Mouse (Mus musculus) myocyte (in vitro differentiated cells): ENCODE measurements around the gene Slc35a2. TPM values are rescaled to one million over a fixed set of nuclear protein-coding genes. Genes with fewer than 3 reads are reported as not detected.

Experiments used
- H3K27me3 ChIP-seq: one replicate; pipeline ENCODE4 v1.6.1; 2011; ENCODE audit not compliant: control insufficient read depth, insufficient read depth, insufficient read length
- H3K36me3 ChIP-seq: one replicate; pipeline ENCODE4 v1.6.1; 2011; ENCODE audit not compliant: control insufficient read depth, insufficient read depth
- H3K4me2 ChIP-seq: one replicate; pipeline ENCODE4 v1.6.1; 2011; ENCODE audit warnings: low read depth, control low read depth
- H3K4me3 ChIP-seq: one replicate; pipeline ENCODE4 v1.5.1; 2011; ENCODE audit warnings: mild to moderate bottlenecking, control low read depth, moderate library complexity
- H3K79me2 ChIP-seq: one replicate; pipeline ENCODE4 v1.6.1; 2011; ENCODE audit not compliant: control insufficient read depth, insufficient read depth
- H3ac ChIP-seq: one replicate; pipeline ENCODE4 v1.6.1; 2011; ENCODE audit not compliant: control insufficient read depth, insufficient read length
- E2F4 ChIP-seq: IDR thresholded peaks from one replicate; pipeline ENCODE4 v1.6.1; 2011; ENCODE audit warnings: mild to moderate bottlenecking, control low read depth, moderate library complexity; ENCODE audit not compliant: insufficient read depth
- MAX ChIP-seq: IDR thresholded peaks from one replicate; pipeline ENCODE4 v1.6.1; 2011; ENCODE audit warnings: low read depth, mild to moderate bottlenecking, control low read depth
- MYOD1 ChIP-seq, 3 experiments: IDR thresholded peaks; one replicate each; pipeline ENCODE4 v1.6.1; 2011; ENCODE audit warnings: control low read depth in 2 of 3, low read depth in 2 of 3, mild to moderate bottlenecking in 2 of 3, moderate library complexity in 1 of 3; ENCODE audit not compliant: insufficient read length in 2 of 3, control insufficient read depth in 1 of 3
- MYOG ChIP-seq, 3 experiments: IDR thresholded peaks; one replicate each; pipeline ENCODE4 v1.6.1; 2011; ENCODE audit warnings: control low read depth in 2 of 3, low read depth in 2 of 3, mild to moderate bottlenecking in 2 of 3; ENCODE audit not compliant: insufficient read length in 2 of 3, control insufficient read depth in 1 of 3, insufficient read depth in 1 of 3
- POLR2A ChIP-seq: IDR thresholded peaks from one replicate; pipeline ENCODE4 v1.6.1; 2011; ENCODE audit warnings: low read depth, mild to moderate bottlenecking, control low read depth, moderate library complexity; ENCODE audit not compliant: insufficient read length
- POLR2AphosphoS2 ChIP-seq: IDR thresholded peaks from one replicate; pipeline ENCODE4 v1.6.1; 2011; ENCODE audit warnings: low read depth, control low read depth; ENCODE audit not compliant: insufficient read length
- REST ChIP-seq: IDR thresholded peaks from one replicate; pipeline ENCODE4 v1.6.1; 2011; ENCODE audit warnings: mild to moderate bottlenecking, control low read depth, moderate library complexity; ENCODE audit not compliant: insufficient read depth, insufficient read length
- SRF ChIP-seq: IDR thresholded peaks from one replicate; pipeline ENCODE4 v1.6.1; 2011; ENCODE audit warnings: low read depth; ENCODE audit not compliant: control insufficient read depth, insufficient read length
- TCF12 ChIP-seq: IDR thresholded peaks from one replicate; pipeline ENCODE4 v1.6.1; 2011; ENCODE audit warnings: mild to moderate bottlenecking, control low read depth; ENCODE audit not compliant: poor library complexity, insufficient read depth, severe bottlenecking
- TCF3 ChIP-seq: IDR thresholded peaks from one replicate; pipeline ENCODE4 v1.6.1; 2011; ENCODE audit warnings: low read depth, control low read depth; ENCODE audit not compliant: insufficient read length
- USF1 ChIP-seq: IDR thresholded peaks from one replicate; pipeline ENCODE4 v1.6.1; 2011; ENCODE audit warnings: low read depth, mild to moderate bottlenecking, control low read depth, moderate library complexity
- polyA plus RNA-seq: library from polyadenylated mRNA; unstranded; fragments of >200 nt; fragmentation: generic; extraction: Trizol; gene quantifications from one replicate; pipeline ENCODE4 v1.2.1, GENCODE M21; 2012; ENCODE audit warnings: missing spikeins

Slc35a2 gene
- polyA plus RNA-seq, 1 experiment: 32.9 TPM

- H3K36me3 ChIP-seq: no peaks in the 10 kb centered on the region
- no peak within 1 kb of the TSS for H3K4me3 ChIP-seq
- no peaks in the 10 kb centered on the region for H3K79me2 ChIP-seq
- H3K27me3 ChIP-seq: peaks cover 22% of the 10 kb centered on the region
- TF ChIP-seq TCF3 (no peak), E2F4 (no peak), POLR2AphosphoS2 (no peak), SRF (no peak), MYOG (IDR thresholded peaks at IDR 0.05; ENCODE audit: control insufficient read depth in 1 of 3, insufficient read depth in 1 of 3, insufficient read length in 2 of 3, low read depth in 2 of 3) (no peak), MAX (no peak), REST (no peak), TCF12 (no peak)
- H3ac ChIP-seq: no peak within 1 kb of the TSS
- H3K4me2 ChIP-seq: no peak within 1 kb of the TSS
Observed at GRCm38 (mm10) chrX:7919601-7920383, 36.0 kb downstream of the Slc35a2 start, which contains the start of gene Pcsk1n. TSS of gene Pcsk1n (plus strand) at chrX:7919822.

GRCm38 (mm10) chrX:7922032-7922431, 38.2 kb downstream of the Slc35a2 start:
- Histone ChIP-seq H3K4me3 (no peak overlapping the region), H3K27me3 (peaks cover 22% of the 10 kb centered on the region), H3K79me2 (no peaks in the 10 kb centered on the region), H3ac (no peak overlapping the region), H3K36me3 (no peaks in the 10 kb centered on the region), H3K4me2 (no peak overlapping the region)
- TF ChIP-seq MYOD1 (IDR thresholded peaks at IDR 0.05; ENCODE audit: control insufficient read depth in 1 of 3, insufficient read length in 2 of 3, low read depth in 2 of 3) (peak in 2 of 3 experiments; percentile 55 to 73), TCF3 (peak; percentile 36), MYOG (IDR thresholded peaks at IDR 0.05; ENCODE audit: control insufficient read depth in 1 of 3, insufficient read depth in 1 of 3, insufficient read length in 2 of 3, low read depth in 2 of 3) (peak in 2 of 3 experiments; percentile 83 to 90), TCF12 (no peak), E2F4 (no peak), USF1 (no peak)

- Histone ChIP-seq H3K27me3 (peaks cover 22% of the 10 kb centered on the region), H3K36me3 (no peaks in the 10 kb centered on the region), H3K4me3 (no peak overlapping the region), H3K4me2 (no peak overlapping the region), H3ac (no peak overlapping the region), H3K79me2 (no peaks in the 10 kb centered on the region)
- TF ChIP-seq REST: no peak
- TF ChIP-seq SRF: no peak
Observed at GRCm38 (mm10) chrX:7926266-7926665, 42.4 kb downstream of the Slc35a2 start.

- Histone ChIP-seq H3K36me3 (no peaks in the 10 kb centered on the region), H3K4me3 (no peak overlapping the region), H3K79me2 (no peaks in the 10 kb centered on the region), H3K4me2 (no peak overlapping the region), H3ac (no peak overlapping the region), H3K27me3 (peaks cover 18% of the 10 kb centered on the region)
- TF ChIP-seq MYOD1 (IDR thresholded peaks at IDR 0.05; ENCODE audit: control insufficient read depth in 1 of 3, insufficient read length in 2 of 3, low read depth in 2 of 3): no peak
Observed at GRCm38 (mm10) chrX:7927116-7927515, 43.3 kb downstream of the Slc35a2 start.

- Histone ChIP-seq H3K79me2 (no peaks in the 10 kb centered on the region), H3ac (no peak within 1 kb of the TSS), H3K36me3 (no peaks in the 10 kb centered on the region), H3K4me3 (no peak within 1 kb of the TSS), H3K27me3 (peaks cover 6% of the 10 kb centered on the region), H3K4me2 (no peak within 1 kb of the TSS)
- TF ChIP-seq E2F4 (no peak), TCF3 (no peak), TCF12 (no peak), POLR2AphosphoS2 (no peak), REST (no peak), MYOG (IDR thresholded peaks at IDR 0.05; ENCODE audit: control insufficient read depth in 1 of 3, insufficient read depth in 1 of 3, insufficient read length in 2 of 3, low read depth in 2 of 3) (no peak), SRF (no peak), MYOD1 (IDR thresholded peaks at IDR 0.05; ENCODE audit: control insufficient read depth in 1 of 3, insufficient read length in 2 of 3, low read depth in 2 of 3) (no peak), MAX (no peak), USF1 (no peak), POLR2A (no peak)
Observed at GRCm38 (mm10) chrX:7928270-7928790, 44.5 kb downstream of the Slc35a2 start, which contains the start of gene Eras. TSS of gene Eras (minus strand) at chrX:7928607.
